Mouse (Mus musculus) C2C12 (cell line): ENCODE data around the gene Ifitm10.
"Not testable (repeated sequence)": the region's sequence is repeated elsewhere in the genome, so short reads cannot be mapped to it uniquely, and the experiment has no call there.

Experiments used
- CTCF ChIP-seq: IDR thresholded peaks from one replicate; pipeline ENCODE4 v1.5.1; 2011; ENCODE audit not compliant: control insufficient read depth, insufficient read depth, insufficient read length
- MAX ChIP-seq: IDR thresholded peaks from one replicate; pipeline ENCODE4 v1.6.1; 2011; ENCODE audit warnings: mild to moderate bottlenecking, control low read depth
- USF1 ChIP-seq: IDR thresholded peaks from one replicate; pipeline ENCODE4 v1.6.1; 2011; ENCODE audit warnings: low read depth, mild to moderate bottlenecking, control low read depth, moderate library complexity

GRCm38 (mm10) chr7:142285910-142286612 lies 87.5 kb downstream of the Ifitm10 start:
- not testable (repeated sequence) for TF ChIP-seq MAX, CTCF, USF1
